Mouse (Mus musculus): Measurements from ENCODE around the gene Kdm4d. TPM values are rescaled to one million over a fixed set of nuclear protein-coding genes. Genes with fewer than 3 reads are reported as not detected.

Kdm4d gene
- polyA plus RNA-seq, 1 experiment from 2014 or later, result not detected

- no peaks in the 10 kb centered on the region for H3K27me3 ChIP-seq (ENCODE audit: control insufficient read depth, insufficient read depth, low read length)
- 89% methylated on average over 5 of the region's 5 CpGs for WGBS
- no peak overlapping the region for H3K27ac ChIP-seq (replicated peaks; ENCODE audit: low read depth, low read length)
- H3K4me3 ChIP-seq (ENCODE audit: low read depth, low read length), result no peak overlapping the region
- H3K9ac ChIP-seq (ENCODE audit: low read length), result no peak overlapping the region
- no peaks in the 10 kb centered on the region for H3K9me3 ChIP-seq (ENCODE audit: control insufficient read depth, low read length)
- H3K36me3 ChIP-seq (ENCODE audit: control insufficient read depth, insufficient read depth, low read length), result no peaks in the 10 kb centered on the region
- H3K4me1 ChIP-seq (ENCODE audit: control insufficient read depth, insufficient read depth, low read length), result no peaks in the 10 kb centered on the region
- H3K4me2 ChIP-seq (ENCODE audit: low read depth, severe bottlenecking), result no peak overlapping the region
- ATAC-seq (ENCODE audit: insufficient number of reproducible peaks, low FRiP score, low TSS enrichment, low read depth), result no peak
- DNase-seq (ENCODE audit: low spot score), result no peak
These were observed 29.7 kb upstream of the Kdm4d start for GRCm38 (mm10) chr9:14530004-14530403.

GRCm38 (mm10) chr9:14523408-14524043 lies 23.2 kb upstream of the Kdm4d start:
- no peaks in the 10 kb centered on the region for H3K36me3 ChIP-seq (ENCODE audit: control insufficient read depth, insufficient read depth, low read length)
- H3K27me3 ChIP-seq (ENCODE audit: control insufficient read depth, insufficient read depth, low read length), result no peaks in the 10 kb centered on the region
- no peak overlapping the region for H3K9ac ChIP-seq (ENCODE audit: low read length)
- H3K4me1 ChIP-seq (ENCODE audit: control insufficient read depth, insufficient read depth, low read length), result no peaks in the 10 kb centered on the region
- DNase-seq (ENCODE audit: low spot score), result peak; percentile 83
- no peaks in the 10 kb centered on the region for H3K9me3 ChIP-seq (ENCODE audit: control insufficient read depth, low read length)
- no peak overlapping the region for H3K27ac ChIP-seq (replicated peaks; ENCODE audit: low read depth, low read length)
- H3K4me3 ChIP-seq (ENCODE audit: low read depth, low read length), result no peak overlapping the region
- ATAC-seq (ENCODE audit: insufficient number of reproducible peaks, low FRiP score, low TSS enrichment, low read depth), result peak; percentile 68; the same call in 1 of the 2 replicates
- no peak overlapping the region for H3K4me2 ChIP-seq (ENCODE audit: low read depth, severe bottlenecking)
- WGBS, result 13% methylated on average over 4 of the region's 4 CpGs

- Histone ChIP-seq H3K4me3 (ENCODE audit: low read depth, low read length) (no peak overlapping the region), H3K4me2 (ENCODE audit: low read depth, severe bottlenecking) (no peak overlapping the region), H3K4me1 (ENCODE audit: control insufficient read depth, insufficient read depth, low read length) (no peaks in the 10 kb centered on the region), H3K9ac (ENCODE audit: low read length) (no peak overlapping the region), H3K36me3 (ENCODE audit: control insufficient read depth, insufficient read depth, low read length) (no peaks in the 10 kb centered on the region), H3K27ac (replicated peaks; ENCODE audit: low read depth, low read length) (no peak overlapping the region), H3K9me3 (ENCODE audit: control insufficient read depth, low read length) (no peaks in the 10 kb centered on the region), H3K27me3 (ENCODE audit: control insufficient read depth, insufficient read depth, low read length) (no peaks in the 10 kb centered on the region)
- WGBS, result 52% methylated on average over 2 of the region's 2 CpGs
- no peak for ATAC-seq (ENCODE audit: insufficient number of reproducible peaks, low FRiP score, low TSS enrichment, low read depth)
- no peak for DNase-seq (ENCODE audit: low spot score)
These were observed 21.4 kb upstream of the Kdm4d start for GRCm38 (mm10) chr9:14521695-14522094.

- H3K4me3 ChIP-seq (ENCODE audit: low read depth, low read length), result no peak overlapping the region
- no peak for DNase-seq (ENCODE audit: low spot score)
- WGBS, result 69% methylated on average over 3 of the region's 3 CpGs
- no peak for ATAC-seq (ENCODE audit: insufficient number of reproducible peaks, low FRiP score, low TSS enrichment, low read depth)
- no peaks in the 10 kb centered on the region for H3K36me3 ChIP-seq (ENCODE audit: control insufficient read depth, insufficient read depth, low read length)
- no peaks in the 10 kb centered on the region for H3K9me3 ChIP-seq (ENCODE audit: control insufficient read depth, low read length)
- no peaks in the 10 kb centered on the region for H3K27me3 ChIP-seq (ENCODE audit: control insufficient read depth, insufficient read depth, low read length)
- H3K4me2 ChIP-seq (ENCODE audit: low read depth, severe bottlenecking), result no peak overlapping the region
- H3K9ac ChIP-seq (ENCODE audit: low read length), result no peak overlapping the region
- no peak overlapping the region for H3K27ac ChIP-seq (replicated peaks; ENCODE audit: low read depth, low read length)
- H3K4me1 ChIP-seq (ENCODE audit: control insufficient read depth, insufficient read depth, low read length), result no peaks in the 10 kb centered on the region
These were observed 20.8 kb upstream of the Kdm4d start for GRCm38 (mm10) chr9:14520971-14521670.

GRCm38 (mm10) chr9:14518105-14518504 lies 17.8 kb upstream of the Kdm4d start:
- no peak overlapping the region for H3K9ac ChIP-seq (ENCODE audit: low read length)
- no peaks in the 10 kb centered on the region for H3K9me3 ChIP-seq (ENCODE audit: control insufficient read depth, low read length)
- no peaks in the 10 kb centered on the region for H3K36me3 ChIP-seq (ENCODE audit: control insufficient read depth, insufficient read depth, low read length)
- ATAC-seq (ENCODE audit: insufficient number of reproducible peaks, low FRiP score, low TSS enrichment, low read depth) (no peak), DNase-seq (ENCODE audit: low spot score) (no peak)
- no peaks in the 10 kb centered on the region for H3K4me1 ChIP-seq (ENCODE audit: control insufficient read depth, insufficient read depth, low read length)
- no peak overlapping the region for H3K4me2 ChIP-seq (ENCODE audit: low read depth, severe bottlenecking)
- no peaks in the 10 kb centered on the region for H3K27me3 ChIP-seq (ENCODE audit: control insufficient read depth, insufficient read depth, low read length)
- 88% methylated on average over 3 of the region's 3 CpGs for WGBS
- no peak overlapping the region for H3K4me3 ChIP-seq (ENCODE audit: low read depth, low read length)
- H3K27ac ChIP-seq (replicated peaks; ENCODE audit: low read depth, low read length), result no peak overlapping the region

- no peaks in the 10 kb centered on the region for H3K9me3 ChIP-seq (ENCODE audit: control insufficient read depth, low read length)
- DNase-seq (ENCODE audit: low spot score) (no peak), ATAC-seq (ENCODE audit: insufficient number of reproducible peaks, low FRiP score, low TSS enrichment, low read depth) (no peak)
- H3K27ac ChIP-seq (replicated peaks; ENCODE audit: low read depth, low read length), result no peak overlapping the region
- no peaks in the 10 kb centered on the region for H3K4me1 ChIP-seq (ENCODE audit: control insufficient read depth, insufficient read depth, low read length)
- H3K4me3 ChIP-seq (ENCODE audit: low read depth, low read length), result no peak overlapping the region
- H3K9ac ChIP-seq (ENCODE audit: low read length), result no peak overlapping the region
- no peak overlapping the region for H3K4me2 ChIP-seq (ENCODE audit: low read depth, severe bottlenecking)
- WGBS, result 62% methylated on average over 1 of the region's 1 CpGs
- no peaks in the 10 kb centered on the region for H3K27me3 ChIP-seq (ENCODE audit: control insufficient read depth, insufficient read depth, low read length)
- no peaks in the 10 kb centered on the region for H3K36me3 ChIP-seq (ENCODE audit: control insufficient read depth, insufficient read depth, low read length)
These were observed 17.0 kb upstream of the Kdm4d start for GRCm38 (mm10) chr9:14517296-14517695.

- Histone ChIP-seq H3K4me3 (ENCODE audit: low read depth, low read length) (no peak overlapping the region), H3K36me3 (ENCODE audit: control insufficient read depth, insufficient read depth, low read length) (no peaks in the 10 kb centered on the region; the same call in 1 of the 2 replicates), H3K9me3 (ENCODE audit: control insufficient read depth, low read length) (no peaks in the 10 kb centered on the region), H3K9ac (ENCODE audit: low read length) (no peak overlapping the region), H3K27me3 (ENCODE audit: control insufficient read depth, insufficient read depth, low read length) (no peaks in the 10 kb centered on the region), H3K27ac (replicated peaks; ENCODE audit: low read depth, low read length) (no peak overlapping the region), H3K4me1 (ENCODE audit: control insufficient read depth, insufficient read depth, low read length) (no peaks in the 10 kb centered on the region), H3K4me2 (ENCODE audit: low read depth, severe bottlenecking) (no peak overlapping the region)
- ATAC-seq (ENCODE audit: insufficient number of reproducible peaks, low FRiP score, low TSS enrichment, low read depth) (no peak), DNase-seq (ENCODE audit: low spot score) (peak; percentile 69)
- WGBS, result 76% methylated on average over 9 of the region's 9 CpGs
These were observed 12.6 kb upstream of the Kdm4d start for GRCm38 (mm10) chr9:14512633-14513445.

- WGBS, result 2% methylated on average over 10 of the region's 10 CpGs
- no peaks in the 10 kb centered on the region for H3K27me3 ChIP-seq (ENCODE audit: control insufficient read depth, insufficient read depth, low read length)
- H3K36me3 ChIP-seq (ENCODE audit: control insufficient read depth, insufficient read depth, low read length), result peaks cover 12% of the 10 kb centered on the region
These were observed 688 bp upstream of the Kdm4d start for GRCm38 (mm10) chr9:14500916-14501424.

More at GRCm38 (mm10) chr9:14500916-14501424, 688 bp upstream of the Kdm4d start:
- H3K4me3 ChIP-seq (ENCODE audit: low read depth, low read length), result peak overlapping the region; percentile 91
- ATAC-seq (ENCODE audit: insufficient number of reproducible peaks, low FRiP score, low TSS enrichment, low read depth), result no peak
- DNase-seq (ENCODE audit: low spot score), result no peak
- peak overlapping the region; percentile 47 for H3K4me2 ChIP-seq (ENCODE audit: low read depth, severe bottlenecking)
- no peaks in the 10 kb centered on the region for H3K9me3 ChIP-seq (ENCODE audit: control insufficient read depth, low read length)
- peak overlapping the region; percentile 84 for H3K9ac ChIP-seq (ENCODE audit: low read length)
- H3K4me1 ChIP-seq (ENCODE audit: control insufficient read depth, insufficient read depth, low read length), result no peaks in the 10 kb centered on the region
- H3K27ac ChIP-seq (replicated peaks; ENCODE audit: low read depth, low read length), result 0 out of 2 replicates have a peak overlapping the region, but pooled peaks have one; percentile 30

Measured in limb, embryonic 11.5 days (tissue).